Mouse (Mus musculus) bone marrow, adult 2 months (tissue): Measurements from ENCODE around the gene Pkmyt1.

Experiments used
- CTCF ChIP-seq: fragments of 200-500 bp; IDR thresholded peaks from 2 replicates; pipeline ENCODE4 v1.5.1; 2011; ENCODE audit warnings: low read length, control low read depth; ENCODE audit not compliant: control insufficient read depth, insufficient read depth
- POLR2A ChIP-seq: fragments of 200-500 bp; IDR thresholded peaks from 2 replicates; pipeline ENCODE4 v1.6.1; 2011; ENCODE audit warnings: low read depth, mild to moderate bottlenecking, control low read depth, low read length, borderline replicate concordance; ENCODE audit not compliant: control insufficient read depth

DNA sequence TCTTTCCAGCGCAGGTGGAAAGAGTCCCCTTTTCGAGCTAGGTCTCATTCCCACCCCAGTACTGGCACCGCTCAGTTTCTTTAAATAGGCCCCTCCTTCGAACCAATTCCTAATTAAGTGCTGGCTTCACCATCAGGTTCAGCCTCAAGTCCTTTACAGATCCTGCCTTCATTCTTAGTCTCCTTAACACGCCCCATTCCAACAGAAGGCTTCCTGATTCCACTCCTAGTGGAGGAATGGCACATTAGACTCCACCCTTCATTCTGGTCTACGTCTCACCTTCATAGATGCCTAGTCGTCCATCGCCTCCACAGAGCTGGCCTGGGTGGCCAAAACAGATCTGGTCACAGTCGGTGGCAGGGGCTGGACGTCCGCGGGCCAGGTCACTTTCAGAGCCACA lies 16.8 kb downstream of the Pkmyt1 start:
- TF ChIP-seq CTCF (no peak), POLR2A (no peak)
